Mouse (Mus musculus): Measurements from ENCODE around the gene Grid1.

The Grid1 gene

GRCm38 (mm10) chr14:34908804-34909203 is 88.9 kb downstream of the Grid1 start:
- in situ Hi-C loops (cut with MboI, MseI): no loop called here

- in situ Hi-C loops (cut with MboI, MseI): no loop called here
Measured at GRCm38 (mm10) chr14:34916315-34916714, 96.4 kb downstream of the Grid1 start.

GRCm38 (mm10) chr14:34917111-34917510 is 97.2 kb downstream of the Grid1 start:
- in situ Hi-C loops (cut with MboI, MseI): no loop called here

GRCm38 (mm10) chr14:34919221-34919620 is 99.3 kb downstream of the Grid1 start:
- in situ Hi-C loops (cut with MboI, MseI): no loop called here

GRCm38 (mm10) chr14:34921265-34921664 is 101.4 kb downstream of the Grid1 start:
- in situ Hi-C loops (cut with MboI, MseI): no loop called here

GRCm38 (mm10) chr14:34925021-34925420 is 105.1 kb downstream of the Grid1 start:
- in situ Hi-C loops (cut with MboI, MseI): no loop called here

- in situ Hi-C loops (cut with MboI, MseI): no loop called here
Measured at GRCm38 (mm10) chr14:34930040-34930719, 110.3 kb downstream of the Grid1 start.

GRCm38 (mm10) chr14:34933197-34933596 is 113.3 kb downstream of the Grid1 start:
- in situ Hi-C loops (cut with MboI, MseI): no loop called here

GRCm38 (mm10) chr14:34936192-34936770 is 116.4 kb downstream of the Grid1 start:
- in situ Hi-C loops (cut with MboI, MseI): no loop called here

GRCm38 (mm10) chr14:34944390-34944979 is 124.6 kb downstream of the Grid1 start:
- in situ Hi-C loops (cut with MboI, MseI): no loop called here

- in situ Hi-C loops (cut with MboI, MseI): no loop called here
Measured at GRCm38 (mm10) chr14:34945471-34946313, 125.8 kb downstream of the Grid1 start.

GRCm38 (mm10) chr14:34946314-34946583 is 126.3 kb downstream of the Grid1 start:
- in situ Hi-C loops (cut with MboI, MseI): no loop called here

GRCm38 (mm10) chr14:34948249-34948648 is 128.3 kb downstream of the Grid1 start:
- in situ Hi-C loops (cut with MboI, MseI): no loop called here

GRCm38 (mm10) chr14:34952311-34952710 is 132.4 kb downstream of the Grid1 start:
- in situ Hi-C loops (cut with MboI, MseI): no loop called here

GRCm38 (mm10) chr14:34953566-34953965 is 133.7 kb downstream of the Grid1 start:
- in situ Hi-C loops (cut with MboI, MseI): no loop called here

- in situ Hi-C loops (cut with MboI, MseI): loop anchor here in 1 of 2 experiments (5.0 kb wide), 1 partner anchor 87 kb away; no protein-coding TSS in a partner anchor
Measured at GRCm38 (mm10) chr14:34955689-34956088, 135.8 kb downstream of the Grid1 start.

- in situ Hi-C loops (cut with MboI, MseI): no loop called here
Measured at GRCm38 (mm10) chr14:34960227-34960626, 140.3 kb downstream of the Grid1 start.

- in situ Hi-C loops (cut with MboI, MseI): no loop called here
Measured at GRCm38 (mm10) chr14:34963616-34964168, 143.8 kb downstream of the Grid1 start.

- in situ Hi-C loops (cut with MboI, MseI): no loop called here
Measured at GRCm38 (mm10) chr14:34969102-34969819, 149.4 kb downstream of the Grid1 start.

GRCm38 (mm10) chr14:34972930-34973329 is 153.0 kb downstream of the Grid1 start:
- in situ Hi-C loops (cut with MboI, MseI): no loop called here

GRCm38 (mm10) chr14:34980756-34981155 is 160.8 kb downstream of the Grid1 start:
- in situ Hi-C loops (cut with MboI, MseI): no loop called here

All from T-helper 17 cell (primary cell).